9 mouse cellular contexts compared by ENCODE assay signal in the genomic region with DNA sequence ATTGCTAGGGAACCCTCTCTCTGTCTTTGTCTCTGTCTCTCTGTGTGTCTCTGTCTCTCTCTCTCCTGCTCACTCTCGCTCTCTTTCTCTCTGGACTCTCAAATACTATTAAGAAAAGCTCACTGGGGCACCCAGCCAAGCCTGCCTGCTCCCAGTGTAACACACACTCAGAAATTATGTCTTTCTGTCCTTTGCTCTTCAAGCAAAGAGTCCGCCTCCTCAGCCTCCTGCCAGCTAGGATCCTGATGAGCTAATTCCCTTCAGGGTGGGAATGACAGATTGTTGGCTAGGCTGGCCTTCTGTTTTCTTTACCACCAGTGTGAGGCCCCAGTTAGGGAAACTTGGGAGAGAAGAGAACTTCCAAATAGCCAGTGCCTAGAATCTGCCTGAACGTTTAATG. TPM values are rescaled to one million over a fixed set of nuclear protein-coding genes. Genes with fewer than 3 reads are reported as not detected.
A peak's percentile ranks its signal among the peaks of the same experiment; 100 is the strongest.
DNase-seq lines count a peak whose midpoint lies in the region; ATAC-seq lines count a peak whose summit lies in the region.
"Had no signal": no experiment of that assay in that cellular context is flagged by ENCODE, and none has a peak within 500 bp of the region (broad histone marks: within the 10 kb centered on the region; RNA-seq: fewer than 3 reads in every experiment).

No protein-coding gene starts in this region.

- no peaks in the 10 kb centered on the region for H3K9me3 ChIP-seq in intestine, embryonic 15.5 days
- no peaks in the 10 kb centered on the region for H3K9me3 ChIP-seq in lung, embryonic 16.5 days (ENCODE audit: control insufficient read depth, low read length)
- H3K9me3 ChIP-seq: embryonic facial prominence, embryonic 12.5 days had no signal

- H3K27ac ChIP-seq in intestine, embryonic 15.5 days: peak overlapping the region; percentile 33
- H3K27ac ChIP-seq in lung, embryonic 16.5 days (ENCODE audit: low read length): peak overlapping the region; percentile 60
- H3K27ac ChIP-seq: embryonic facial prominence, embryonic 12.5 days had no signal

- peak; percentile 50 for ATAC-seq in frontal cortex, adult (ENCODE audit: low TSS enrichment)
- peak; percentile 62 for ATAC-seq in intestine, embryonic 15.5 days
- peak; percentile 91 for ATAC-seq in lung, embryonic 16.5 days (ENCODE audit: low read depth)
- no peak for ATAC-seq in megakaryocyte-erythroid progenitor cell, adult 5-6 weeks (replicated peaks; ENCODE audit: low FRiP score, low TSS enrichment, poor library complexity, severe bottlenecking)

- no peak for DNase-seq in frontal cortex, postnatal 14 days (ENCODE audit: low spot score in 2 of 2)
- DNase-seq in adrenal gland, adult (ENCODE audit: inconsistent age in 2 of 2, low spot score in 1 of 2): peak; percentile 88 to 91
- peak; percentile 62 for DNase-seq in gastrocnemius, adult 18-20 months (ENCODE audit: low spot score)
- peak; percentile 67 for DNase-seq in testis, postnatal 10 days (ENCODE audit: low spot score)

- H3K4me1 ChIP-seq in intestine, embryonic 15.5 days (replicated peaks): peaks cover 14% of the 10 kb centered on the region
- H3K4me1 ChIP-seq in lung, embryonic 16.5 days (replicated peaks; ENCODE audit: control insufficient read depth, insufficient read depth, low read length): peaks cover 24% of the 10 kb centered on the region
- H3K4me1 ChIP-seq: embryonic facial prominence, embryonic 12.5 days had no signal

- H3K9ac ChIP-seq in intestine, embryonic 15.5 days: no peak overlapping the region
- H3K9ac ChIP-seq in lung, embryonic 16.5 days (ENCODE audit: low read length): no peak overlapping the region
- H3K9ac ChIP-seq: embryonic facial prominence, embryonic 12.5 days had no signal

- no peaks in the 10 kb centered on the region for H3K27me3 ChIP-seq in intestine, embryonic 15.5 days (replicated peaks)
- no peaks in the 10 kb centered on the region for H3K27me3 ChIP-seq in lung, embryonic 16.5 days (ENCODE audit: control insufficient read depth, insufficient read depth, low read depth, low read length)
- H3K27me3 ChIP-seq: embryonic facial prominence, embryonic 12.5 days had no signal

- H3K36me3 ChIP-seq in intestine, embryonic 15.5 days: no peaks in the 10 kb centered on the region
- H3K36me3 ChIP-seq in lung, embryonic 16.5 days (ENCODE audit: control insufficient read depth, insufficient read depth, low read length): no peaks in the 10 kb centered on the region
- H3K36me3 ChIP-seq: embryonic facial prominence, embryonic 12.5 days had no signal

- H3K4me3 ChIP-seq in intestine, embryonic 15.5 days (replicated peaks): no peak overlapping the region
- no peak overlapping the region for H3K4me3 ChIP-seq in lung, embryonic 16.5 days (ENCODE audit: low read length)
- H3K4me3 ChIP-seq: embryonic facial prominence, embryonic 12.5 days had no signal

- no peak overlapping the region for H3K4me2 ChIP-seq in intestine, embryonic 15.5 days (replicated peaks)
- H3K4me2 ChIP-seq in lung, embryonic 16.5 days (ENCODE audit: low read depth, low read length): no peak overlapping the region
- H3K4me2 ChIP-seq: embryonic facial prominence, embryonic 12.5 days had no signal

- WGBS in intestine, embryonic 15.5 days: 28% methylated on average over 3 of the region's 3 CpGs
- 20% methylated on average over 3 of the region's 3 CpGs for WGBS in lung, embryonic 16.5 days

RNA-seq across cellular contexts. Expression of a gene that starts 57.1 kb away (rescaled TPM):
- total RNA-seq in gastrocnemius, adult 18-20 months (2021): 10 to 100 TPM; 17.1 to 18.0 TPM
- polyA plus RNA-seq in intestine, embryonic 15.5 days (2015; fragmentation: Nextera tagmentation; extraction: Ambion mirVana): 24.6 and 27.9 TPM in 2 replicates
- polyA plus RNA-seq in lung, embryonic 16.5 days (2015; fragmentation: Nextera tagmentation; extraction: Ambion mirVana): 38.1 and 42.4 TPM in 2 replicates
- total RNA-seq in megakaryocyte-erythroid progenitor cell, adult 5-6 weeks (2014; fragmentation: Nextera tagmentation): 34.3 and 45.5 TPM in 2 replicates
- 28.6 and 31.1 TPM in 2 replicates for total RNA-seq in megakaryocyte-erythroid progenitor cell, adult 5-6 weeks (2017)

Comparison
In these comparisons a context has a peak if more than half of its experiments do, and no peak if none do; other contexts are left out.
1. DNase-seq: peak in adrenal gland, adult (2 of 2), gastrocnemius, adult 18-20 months (single experiment) and testis, postnatal 10 days (single experiment); none in frontal cortex, postnatal 14 days (0 of 2).